Mouse (Mus musculus) bone marrow macrophage, adult 2 months (primary cell): ENCODE measurements at regions not wholly inside any gene's neighbourhood (a gene's known extent, or its start where the extent isn't known, plus 50 kb on each side); places are given as distances from the start of the nearest gene placed in this dataset.

Source experiments
- H3K27ac ChIP-seq: 2 replicates; pipeline ENCODE4 v1.5.1; 2012; ENCODE audit warnings: low read depth, low read length; ENCODE audit not compliant: insufficient read depth
- H3K4me1 ChIP-seq: 2 replicates; pipeline ENCODE4 v1.6.1; 2012; ENCODE audit warnings: low read length; ENCODE audit not compliant: control insufficient read depth, insufficient read depth
- H3K4me3 ChIP-seq: 2 replicates; pipeline ENCODE4 v1.5.1; 2012; ENCODE audit warnings: mild to moderate bottlenecking, low read length, moderate library complexity; ENCODE audit not compliant: insufficient read depth
- CTCF ChIP-seq: IDR thresholded peaks from 2 replicates; pipeline ENCODE4 v1.5.1; 2012; ENCODE audit warnings: low read depth, mild to moderate bottlenecking, low read length, moderate library complexity
- POLR2A ChIP-seq: IDR thresholded peaks from 2 replicates; pipeline ENCODE4 v1.6.1; 2012; ENCODE audit warnings: mild to moderate bottlenecking, low read depth, low read length, borderline replicate concordance

- H3K4me1 ChIP-seq = no peaks in the 10 kb centered on the region
- H3K27ac ChIP-seq = no peak overlapping the region
- no peak overlapping the region for H3K4me3 ChIP-seq
- TF ChIP-seq POLR2A (no peak), CTCF (no peak)
Observed at GRCm38 (mm10) chr5:119310178-119310930, 360.1 kb upstream of the Tbx3 start.

GRCm38 (mm10) chr5:119312808-119313207 is 357.7 kb upstream of the Tbx3 start:
- no peaks in the 10 kb centered on the region for H3K4me1 ChIP-seq

GRCm38 (mm10) chr5:119315149-119315548 is 355.3 kb upstream of the Tbx3 start:
- TF ChIP-seq CTCF (no peak), POLR2A (no peak)
- no peak overlapping the region for H3K4me3 ChIP-seq
- H3K27ac ChIP-seq = no peak overlapping the region
- H3K4me1 ChIP-seq = no peaks in the 10 kb centered on the region

More at GRCm38 (mm10) chr5:119312808-119313207, 357.7 kb upstream of the Tbx3 start:
- TF ChIP-seq CTCF (no peak), POLR2A (no peak)
- H3K4me3 ChIP-seq = no peak overlapping the region
- no peak overlapping the region for H3K27ac ChIP-seq

DNA sequence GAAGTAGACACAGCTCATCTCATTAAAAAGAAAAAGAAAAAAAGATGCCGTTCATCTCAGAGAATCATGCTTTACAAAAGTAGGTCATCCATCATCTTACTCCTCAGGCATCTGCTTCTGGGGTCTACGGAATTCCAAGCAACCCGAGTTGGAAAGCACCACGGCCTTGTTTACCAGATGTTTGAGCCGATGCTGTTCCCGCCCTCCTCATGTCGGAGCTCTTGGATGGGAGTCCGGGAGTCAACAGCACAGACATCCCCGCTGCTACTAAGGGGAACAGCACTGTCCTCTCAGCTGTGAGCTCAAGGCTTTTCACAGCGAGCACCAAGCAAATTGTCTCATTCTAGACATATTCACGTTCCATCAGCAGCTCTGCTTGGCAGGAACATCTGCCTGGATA is 352.9 kb upstream of the Tbx3 start:
- TF ChIP-seq CTCF (no peak), POLR2A (no peak)
- Histone ChIP-seq H3K4me1 (no peaks in the 10 kb centered on the region), H3K4me3 (no peak overlapping the region), H3K27ac (no peak overlapping the region)

- TF ChIP-seq POLR2A (no peak), CTCF (no peak)
- Histone ChIP-seq H3K4me1 (no peaks in the 10 kb centered on the region), H3K4me3 (no peak overlapping the region), H3K27ac (no peak overlapping the region)
Observed at GRCm38 (mm10) chr5:119321368-119322144, 348.9 kb upstream of the Tbx3 start.

- no peak overlapping the region for H3K27ac ChIP-seq
- no peak for TF ChIP-seq POLR2A
- no peaks in the 10 kb centered on the region for H3K4me1 ChIP-seq
- H3K4me3 ChIP-seq = no peak overlapping the region
Observed at GRCm38 (mm10) chr5:119322411-119322810, 348.1 kb upstream of the Tbx3 start.

DNA sequence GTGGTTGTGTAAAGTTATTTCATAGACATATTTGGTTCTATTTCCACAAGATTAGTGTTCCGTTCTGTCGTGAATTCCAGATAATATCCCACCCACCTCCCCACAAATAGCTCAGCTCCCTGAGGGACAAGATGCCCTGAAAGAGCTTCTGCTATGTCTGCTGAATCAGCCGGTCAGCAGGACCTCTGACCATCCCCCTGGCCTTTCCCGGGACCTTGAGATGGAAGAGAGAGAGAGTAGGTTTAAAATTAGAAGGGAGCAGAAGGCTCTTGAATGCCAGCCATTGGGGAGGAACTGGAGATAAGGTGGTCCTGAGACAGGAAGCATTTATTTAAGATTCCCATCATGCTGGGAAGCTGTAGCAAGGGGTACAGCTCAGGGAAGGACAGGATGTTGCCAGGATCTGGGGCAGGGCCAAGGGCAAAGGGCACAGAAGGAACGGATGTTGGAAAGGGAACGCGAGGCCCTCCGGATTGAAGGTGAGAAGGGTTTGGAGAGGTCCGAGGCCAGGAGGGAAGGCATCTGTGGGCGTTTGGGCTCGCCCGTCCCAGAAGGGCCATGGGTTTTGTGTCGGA is 344.7 kb upstream of the Tbx3 start:
- Histone ChIP-seq H3K4me1 (no peaks in the 10 kb centered on the region), H3K27ac (no peak overlapping the region), H3K4me3 (no peak overlapping the region)
- no peak for TF ChIP-seq POLR2A
- no peak for TF ChIP-seq CTCF

GRCm38 (mm10) chr5:119326895-119327294 is 343.6 kb upstream of the Tbx3 start:
- no peak overlapping the region for H3K27ac ChIP-seq
- TF ChIP-seq POLR2A = no peak
- no peak for TF ChIP-seq CTCF
- no peak overlapping the region for H3K4me3 ChIP-seq
- H3K4me1 ChIP-seq = no peaks in the 10 kb centered on the region

DNA sequence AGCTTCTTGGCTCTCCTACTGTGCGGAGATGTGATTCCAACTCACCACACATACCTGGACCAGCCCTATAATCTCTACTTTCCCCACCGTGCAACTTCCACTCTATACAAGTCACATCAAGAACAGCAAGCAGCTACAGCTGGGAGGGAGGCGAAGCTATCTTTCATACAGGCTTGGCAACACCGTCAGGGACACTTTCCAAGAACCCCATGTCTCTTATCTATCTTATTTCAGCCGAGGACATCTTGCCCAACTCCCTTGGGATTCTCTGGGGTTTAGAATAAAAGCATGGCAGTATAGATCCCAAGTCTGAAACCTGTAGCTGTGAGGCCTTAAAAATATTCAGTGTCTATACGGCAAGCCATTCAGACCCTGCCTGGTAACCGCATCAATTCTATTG is 341.5 kb upstream of the Tbx3 start:
- no peak overlapping the region for H3K4me3 ChIP-seq
- TF ChIP-seq CTCF (no peak), POLR2A (no peak)
- no peak overlapping the region for H3K27ac ChIP-seq
- H3K4me1 ChIP-seq = no peaks in the 10 kb centered on the region

DNA sequence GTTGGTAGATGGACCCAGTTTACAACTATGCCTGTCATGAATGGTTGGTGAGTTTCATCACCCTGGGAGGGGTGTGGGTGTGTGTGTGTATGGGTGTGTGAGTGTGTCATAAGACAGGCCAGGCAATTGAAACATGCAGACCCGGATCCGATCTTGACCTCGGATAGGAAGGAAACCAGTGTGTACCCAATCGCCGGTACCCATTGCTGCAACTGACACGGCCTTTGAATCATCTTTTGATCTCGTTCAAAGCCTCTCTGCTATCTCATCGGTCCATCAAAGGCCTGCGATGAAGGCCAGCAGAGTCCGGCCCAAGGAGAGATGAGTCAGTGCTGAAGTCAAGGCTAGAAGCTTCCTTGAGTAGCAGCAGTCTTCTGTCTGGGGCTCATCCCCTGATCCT is 341.1 kb upstream of the Tbx3 start:
- no peaks in the 10 kb centered on the region for H3K4me1 ChIP-seq
- H3K27ac ChIP-seq = no peak overlapping the region
- H3K4me3 ChIP-seq = no peak overlapping the region
- no peak for TF ChIP-seq CTCF
- TF ChIP-seq POLR2A = no peak
